Mouse (Mus musculus): ENCODE results near the gene Fopnl.

DNA sequence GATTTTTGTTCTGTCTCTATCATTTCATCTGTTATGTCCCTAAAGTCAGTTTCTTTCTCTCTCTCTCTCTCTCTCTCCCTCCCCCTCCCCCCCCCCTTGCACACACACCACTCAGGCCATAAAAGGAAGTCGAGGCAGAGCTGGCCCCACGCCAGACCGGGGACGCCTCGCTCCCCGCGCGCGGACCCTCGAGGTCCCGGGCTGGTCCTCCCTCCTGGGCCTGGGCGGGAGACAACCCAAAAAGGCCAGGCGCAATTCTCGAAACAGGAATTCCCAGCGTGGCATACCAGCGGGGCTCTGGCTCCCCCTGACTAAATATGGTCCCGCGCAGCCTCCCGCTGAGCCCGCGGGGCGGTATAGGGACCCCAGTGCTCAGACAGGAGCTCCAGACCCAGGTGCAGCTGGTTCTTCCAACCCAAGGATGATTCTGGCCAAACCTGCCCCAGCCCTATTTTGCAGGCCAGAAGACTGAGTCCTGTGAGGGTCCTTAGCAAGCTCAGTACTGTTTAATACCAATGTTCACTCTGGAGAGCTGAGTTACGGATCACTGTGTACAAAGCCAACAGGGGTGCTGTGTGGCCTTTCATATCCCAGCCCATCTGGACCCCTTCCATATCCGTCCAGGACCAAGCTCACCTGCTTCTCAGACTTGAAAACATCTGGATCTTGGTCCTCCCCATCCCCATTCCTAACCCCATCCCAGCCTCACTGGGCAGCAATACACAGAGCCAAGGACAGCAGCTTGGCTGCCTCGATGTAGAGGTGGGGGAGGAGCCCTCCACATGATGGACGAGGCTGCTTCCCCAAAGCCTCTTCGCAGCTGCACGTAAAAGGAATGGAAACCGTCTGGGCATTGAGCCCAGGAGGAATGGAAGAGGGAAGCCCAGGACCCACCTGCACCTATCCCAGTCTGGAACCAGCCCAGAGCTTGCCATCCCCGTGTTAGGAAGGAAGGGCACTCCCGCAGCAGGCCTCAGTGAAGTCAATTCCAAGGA is 24.7 kb downstream of the Fopnl start:
- no peak for TF ChIP-seq CTCF (IDR thresholded peaks at IDR 0.05; ENCODE audit: control insufficient read depth, insufficient read depth, low read length)
- no peak for TF ChIP-seq POLR2A (IDR thresholded peaks at IDR 0.05; ENCODE audit: borderline replicate concordance, control insufficient read depth, low read depth, low read length)
